8 mouse cellular contexts compared by ENCODE assay signal in the genomic region with DNA sequence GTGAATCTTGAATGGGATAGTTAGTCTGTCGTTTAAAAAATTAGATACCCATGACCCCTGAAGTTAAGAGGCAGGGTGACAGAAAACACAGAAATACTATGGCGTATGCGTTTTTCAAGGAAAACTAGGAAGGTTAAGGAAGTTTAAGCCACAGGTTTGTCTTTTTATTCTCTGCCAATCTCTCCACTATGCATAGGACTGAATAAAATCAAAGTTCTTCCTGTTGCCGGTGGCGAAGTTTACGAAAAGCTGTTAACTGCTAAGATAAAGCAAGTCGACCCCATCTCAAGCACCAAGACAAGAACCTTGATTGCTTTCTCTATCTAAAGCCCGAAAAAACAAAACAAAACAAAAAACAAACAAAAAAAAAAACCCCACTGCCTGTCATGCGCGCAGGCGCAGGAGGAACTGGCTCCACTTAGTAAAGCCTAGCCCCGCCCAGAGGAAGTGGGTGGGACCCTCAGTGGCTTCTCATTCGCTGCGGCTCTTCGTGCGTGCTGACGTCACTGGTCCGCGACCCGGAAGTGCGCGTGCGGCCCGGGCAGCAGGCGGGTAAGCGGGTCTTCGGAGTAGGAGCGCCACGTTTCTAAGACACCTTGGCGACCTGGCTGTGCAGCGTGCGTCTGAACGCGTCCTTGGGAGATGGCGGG. TPM values are rescaled to one million over a fixed set of nuclear protein-coding genes. Genes with fewer than 3 reads are reported as not detected.
DNase-seq lines count a peak whose midpoint lies in the region; ATAC-seq lines count a peak whose summit lies in the region.

A gene (plus strand): TSS at position 481 of the 650 bp plus-strand sequence.

- WGBS in hindbrain, embryonic 14.5 days: 9% methylated on average over 35 of the region's 35 CpGs

- peak; percentile 100 for ATAC-seq in hindbrain, embryonic 14.5 days (ENCODE audit: low FRiP score)

- peak; percentile 96 for DNase-seq in R1 (ENCODE audit: low read depth, low spot score)
- peak; percentile 95 to 98 for DNase-seq in cerebellum, postnatal 25 days
- peak; percentile 90 to 95 for DNase-seq in frontal cortex, postnatal 25 days (ENCODE audit: low spot score in 2 of 2)
- peak; percentile 99 for DNase-seq in hindbrain, embryonic 14.5 days (ENCODE audit: low spot score)
- DNase-seq in layer of hippocampus, postnatal 36 days: peak; percentile 95
- peak; percentile 100 for DNase-seq in lung, postnatal 36 days
- peak; percentile 98 for DNase-seq in retina, postnatal 1 day
- peak; percentile 93 for DNase-seq in urinary bladder, adult 18-20 months (ENCODE audit: low spot score in 2 of 2)

- peak within 1 kb of the TSS; percentile 73 for H3K4me3 ChIP-seq in hindbrain, embryonic 14.5 days (replicated peaks; ENCODE audit: low read length)

- peaks cover 12% of the 10 kb centered on the region for H3K4me1 ChIP-seq in hindbrain, embryonic 14.5 days (replicated peaks; ENCODE audit: control insufficient read depth, insufficient read depth, low read length)

- H3K4me2 ChIP-seq in hindbrain, embryonic 14.5 days (replicated peaks): peak within 1 kb of the TSS; percentile 77

- H3K36me3 ChIP-seq in hindbrain, embryonic 14.5 days (replicated peaks; ENCODE audit: control insufficient read depth, insufficient read depth): peaks cover 22% of the 10 kb centered on the region

- H3K9me3 ChIP-seq in hindbrain, embryonic 14.5 days (ENCODE audit: control insufficient read depth, low read length): no peaks in the 10 kb centered on the region

- H3K9ac ChIP-seq in hindbrain, embryonic 14.5 days: peak within 1 kb of the TSS; percentile 61

- H3K27me3 ChIP-seq in hindbrain, embryonic 14.5 days (ENCODE audit: control insufficient read depth, insufficient read depth, low read length): no peaks in the 10 kb centered on the region

- H3K27ac ChIP-seq in hindbrain, embryonic 14.5 days: peak within 1 kb of the TSS; percentile 63; the same call in 1 of the 2 replicates

RNA-seq across cellular contexts. Expression of the gene that starts here (rescaled TPM):
- 63.5 and 67.9 TPM in 2 replicates for polyA plus RNA-seq in hindbrain, embryonic 14.5 days (2014; fragmentation: Nextera tagmentation; extraction: Ambion mirVana)
- total RNA-seq in layer of hippocampus, postnatal 36 days (2021): 10 to 100 TPM; 54.1 to 55.2 TPM

Comparison
In these comparisons a context has a peak if more than half of its experiments do, and no peak if none do; other contexts are left out.
1. Peak in every context shown above with its lines: DNase-seq, ATAC-seq, H3K4me3 ChIP-seq and H3K27ac ChIP-seq.